Mouse (Mus musculus) lung, embryonic 15.5 days (tissue): Measurements from ENCODE around the gene Sct. TPM values are rescaled to one million over a fixed set of nuclear protein-coding genes. Genes with fewer than 3 reads are reported as not detected.
A peak's percentile ranks its signal among the peaks of the same experiment; 100 is the strongest.
"Not testable (repeated sequence)": the region's sequence is repeated elsewhere in the genome, so short reads cannot be mapped to it uniquely, and the experiment has no call there.

ENCODE experiments used
- ATAC-seq: fragments of 200-750 bp; cut with Nextera tagmentation; 2 replicates; pipeline ENCODE4 v1.8.0; 2017; ENCODE audit warnings: moderate number of reproducible peaks, borderline replicate concordance; ENCODE audit not compliant: low FRiP score, low TSS enrichment; ENCODE audit errors: extremely low read depth
- H3K27ac ChIP-seq: fragments of 300-500 bp; sonication (generic); 2 replicates; pipeline ENCODE4 v1.5.1; 2015; ENCODE audit warnings: moderate library complexity, mild to moderate bottlenecking, inconsistent platforms
- H3K27me3 ChIP-seq: fragments of 300-500 bp; sonication (generic); 2 replicates; pipeline ENCODE4 v1.6.1; 2015; ENCODE audit warnings: inconsistent platforms
- H3K36me3 ChIP-seq: fragments of 300-500 bp; sonication (generic); 2 replicates; pipeline ENCODE4 v1.6.1; 2015; ENCODE audit warnings: inconsistent platforms
- H3K4me1 ChIP-seq: fragments of 300-500 bp; sonication (generic); 2 replicates; pipeline ENCODE4 v1.6.1; 2015; ENCODE audit warnings: inconsistent platforms
- H3K4me2 ChIP-seq: fragments of 300-500 bp; sonication (generic); 2 replicates; pipeline ENCODE4 v1.6.1; 2015; ENCODE audit warnings: inconsistent platforms, mild to moderate bottlenecking, moderate library complexity
- H3K4me3 ChIP-seq: fragments of 300-500 bp; sonication (generic); 2 replicates; pipeline ENCODE4 v1.5.1; 2015; ENCODE audit warnings: mild to moderate bottlenecking, inconsistent platforms
- H3K9ac ChIP-seq: fragments of 300-500 bp; sonication (generic); 2 replicates; pipeline ENCODE4 v1.6.1; 2015; ENCODE audit warnings: inconsistent platforms
- H3K9me3 ChIP-seq: fragments of 300-500 bp; sonication (generic); 2 replicates; pipeline ENCODE4 v1.6.1; 2016; ENCODE audit warnings: inconsistent platforms
- WGBS: fragments of 180-500 bp; shearing (Covaris S2); methylation state at CpG from one replicate; pipeline ENCODE4 v1.1.7; 2015; 5-methylcytosine and 5-hydroxymethylcytosine counted together
- polyA plus RNA-seq: library from polyadenylated mRNA; unstranded; fragments of >200 nt; fragmentation: Nextera tagmentation; extraction: Ambion mirVana; gene quantifications from 2 replicates; pipeline ENCODE4 v1.2.1, GENCODE M21; 2015

Gene Sct
- polyA plus RNA-seq, 1 experiment from 2014 or later = 2.3 TPM

DNA sequence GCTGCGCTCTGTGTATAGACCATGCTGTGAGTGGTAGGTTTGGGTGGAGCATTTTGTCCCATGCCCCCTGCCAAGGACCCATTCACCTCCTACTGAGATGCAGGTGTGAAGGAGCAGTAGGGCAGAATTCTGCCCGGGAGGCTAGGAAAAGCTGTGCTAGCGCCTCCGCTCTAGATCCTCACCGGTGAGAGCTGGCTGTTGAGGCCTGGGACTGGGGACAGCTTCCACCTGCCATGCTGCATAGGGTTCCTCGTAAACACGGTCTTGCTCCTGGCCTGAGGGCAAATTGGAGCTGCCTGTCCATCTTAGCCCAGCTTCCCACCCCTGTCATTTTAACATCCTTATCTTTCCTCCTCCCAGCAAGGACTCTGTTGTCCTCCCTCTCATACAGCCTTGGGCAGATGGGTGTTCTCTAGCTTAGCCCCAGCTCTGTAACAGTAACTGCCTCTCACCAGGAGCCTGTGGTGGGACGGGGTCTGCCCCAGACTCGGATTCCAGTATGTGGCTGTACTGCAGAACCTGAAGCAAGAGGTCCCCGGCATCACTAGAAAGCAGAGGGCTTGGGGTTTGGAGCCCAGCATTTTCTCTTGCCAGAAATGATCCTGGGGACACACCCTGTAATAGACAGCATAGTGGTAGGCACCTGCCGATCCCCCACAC is 14.8 kb downstream of the Sct start:
- Histone ChIP-seq H3K9me3 (no peaks in the 10 kb centered on the region), H3K4me1 (peaks cover 12% of the 10 kb centered on the region), H3K9ac (no peak overlapping the region), H3K4me3 (no peak overlapping the region), H3K36me3 (peaks cover 49% of the 10 kb centered on the region), H3K27ac (no peak overlapping the region), H3K4me2 (no peak overlapping the region), H3K27me3 (no peaks in the 10 kb centered on the region)
- ATAC-seq = no peak
- WGBS = 72% methylated on average over 11 of the region's 11 CpGs

DNA sequence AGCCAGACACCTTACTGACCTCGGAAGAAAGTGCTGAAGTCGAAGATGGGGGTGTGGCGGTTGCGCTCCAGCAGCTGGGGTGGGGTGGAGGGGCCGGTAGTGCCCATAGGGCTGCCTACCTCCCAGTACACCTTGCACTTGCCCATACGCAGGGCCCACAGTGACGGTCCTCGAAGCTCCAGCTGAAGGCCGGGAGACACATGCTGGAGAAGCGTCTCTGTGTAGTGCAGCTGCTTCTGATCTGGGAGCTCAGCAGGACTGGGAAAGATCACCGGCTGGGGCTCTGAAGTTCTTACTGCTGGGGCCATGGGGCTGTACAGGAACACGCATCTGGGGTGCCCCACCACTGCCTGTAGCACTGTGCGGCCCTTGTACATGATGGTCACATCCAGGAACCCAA is 15.3 kb downstream of the Sct start:
- Histone ChIP-seq H3K27ac (no peak overlapping the region), H3K9ac (no peak overlapping the region), H3K4me3 (no peak overlapping the region), H3K4me2 (no peak overlapping the region), H3K9me3 (no peaks in the 10 kb centered on the region), H3K4me1 (peaks cover 12% of the 10 kb centered on the region), H3K27me3 (no peaks in the 10 kb centered on the region), H3K36me3 (peaks cover 54% of the 10 kb centered on the region)
- 88% methylated on average over 13 of the region's 13 CpGs for WGBS
- no peak for ATAC-seq

DNA sequence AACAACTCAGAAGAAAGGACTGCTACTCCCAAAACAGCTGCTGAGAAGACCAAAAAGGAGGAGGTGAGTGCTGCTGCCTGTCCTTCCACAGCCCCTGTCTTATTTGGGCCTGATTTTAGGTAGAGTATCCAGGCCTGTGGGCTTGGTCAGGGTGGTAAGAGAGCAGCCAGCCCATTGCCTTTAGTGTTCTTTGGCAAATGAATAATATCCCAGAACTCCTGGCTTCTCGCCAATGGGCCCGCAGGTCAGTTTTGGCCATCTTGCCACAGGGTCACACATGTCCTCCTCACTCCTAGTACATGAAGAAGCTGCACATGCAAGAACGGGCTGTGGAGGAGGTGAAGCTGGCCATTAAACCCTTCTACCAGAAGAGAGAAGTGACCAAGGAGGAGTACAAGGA is 17.5 kb downstream of the Sct start:
- peaks cover 12% of the 10 kb centered on the region for H3K4me1 ChIP-seq
- ATAC-seq = no peak
- no peak overlapping the region for H3K4me3 ChIP-seq
- no peaks in the 10 kb centered on the region for H3K27me3 ChIP-seq
- no peaks in the 10 kb centered on the region for H3K9me3 ChIP-seq
- H3K4me2 ChIP-seq = no peak overlapping the region
- 86% methylated on average over 3 of the region's 3 CpGs for WGBS
- no peak overlapping the region for H3K27ac ChIP-seq
- H3K9ac ChIP-seq = no peak overlapping the region
- H3K36me3 ChIP-seq = peaks cover 76% of the 10 kb centered on the region

DNA sequence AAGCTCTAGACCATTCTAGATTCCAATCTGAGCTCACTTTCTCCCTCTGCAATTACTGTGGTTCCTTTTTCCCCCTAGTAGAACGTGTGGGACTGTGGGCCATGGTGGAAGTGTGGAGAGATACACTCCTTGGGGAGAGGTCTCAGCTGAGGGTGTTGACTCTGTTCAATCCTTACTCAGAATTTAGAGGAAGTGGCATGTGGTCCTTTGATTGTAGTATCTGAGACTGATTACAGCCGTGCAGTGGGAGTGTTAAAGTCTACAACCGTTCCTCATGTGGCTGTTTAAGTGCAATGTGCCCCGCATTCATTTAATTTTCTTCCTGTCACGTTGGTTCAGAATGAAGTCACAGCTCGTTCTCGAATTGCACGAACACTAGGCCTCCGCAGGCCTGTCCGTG is 22.8 kb downstream of the Sct start:
- WGBS = 86% methylated on average over 10 of the region's 10 CpGs
- Histone ChIP-seq H3K36me3 (peaks cover 89% of the 10 kb centered on the region), H3K9ac (no peak overlapping the region), H3K4me1 (no peaks in the 10 kb centered on the region), H3K9me3 (no peaks in the 10 kb centered on the region), H3K4me2 (no peak overlapping the region), H3K27ac (no peak overlapping the region), H3K4me3 (no peak overlapping the region), H3K27me3 (no peaks in the 10 kb centered on the region)
- no peak for ATAC-seq

DNA sequence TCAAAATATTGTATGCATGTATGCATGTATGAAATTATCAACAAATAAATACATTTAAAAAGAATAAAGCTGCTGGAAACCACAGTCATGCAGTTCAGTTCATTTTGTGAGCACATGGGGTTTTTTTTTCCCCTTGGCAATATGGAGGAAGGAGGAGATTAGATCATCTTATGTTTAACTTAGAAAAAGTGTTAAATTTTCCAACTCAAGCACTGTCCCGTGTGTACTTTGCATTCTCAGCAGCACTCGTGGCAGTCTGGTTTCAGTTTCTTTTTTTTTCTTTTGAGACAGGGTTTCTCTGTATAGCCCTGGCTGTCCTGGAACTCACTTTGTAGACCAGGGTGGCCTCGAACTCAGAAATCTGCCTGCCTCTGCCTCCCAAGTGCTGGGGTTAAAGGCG is 28.4 kb downstream of the Sct start:
- H3K27me3 ChIP-seq = not testable (repeated sequence)
- peaks cover 88% of the 10 kb centered on the region for H3K36me3 ChIP-seq

DNA sequence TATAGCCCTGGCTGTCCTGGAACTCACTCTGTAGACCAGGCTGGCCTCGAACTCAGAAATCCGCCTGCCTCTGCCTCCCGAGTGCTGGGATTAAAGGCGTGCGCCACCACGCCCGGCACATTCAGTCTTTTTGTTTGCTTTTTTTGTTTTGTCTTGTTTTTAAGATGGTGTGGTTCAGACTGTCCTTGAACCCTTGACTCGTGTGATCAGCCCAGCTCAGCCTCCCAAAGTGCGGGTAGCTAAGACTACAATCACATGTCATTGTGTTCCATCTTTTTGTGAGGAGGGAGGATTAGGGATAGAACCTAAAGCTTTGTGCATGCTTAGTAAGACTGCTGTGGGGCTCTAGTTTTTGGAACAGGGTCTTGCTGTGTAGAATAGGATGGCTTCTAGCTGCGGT is 47.4 kb downstream of the Sct start:
- Histone ChIP-seq H3K9me3 (no peaks in the 10 kb centered on the region), H3K4me1 (peaks cover 23% of the 10 kb centered on the region), H3K4me2 (no peak overlapping the region), H3K27me3 (no peaks in the 10 kb centered on the region), H3K36me3 (peaks cover 51% of the 10 kb centered on the region), H3K4me3 (no peak overlapping the region), H3K27ac (no peak overlapping the region), H3K9ac (no peak overlapping the region)
- ATAC-seq = no peak
- WGBS = 93% methylated on average over 10 of the region's 10 CpGs

More for the DNA sequence above, 28.4 kb downstream of the Sct start:
- ATAC-seq, H3K4me1 ChIP-seq, H3K9me3 ChIP-seq, H3K9ac ChIP-seq, H3K4me3 ChIP-seq, H3K27ac ChIP-seq, H3K4me2 ChIP-seq: not testable (repeated sequence)
- 75% methylated on average over 4 of the region's 4 CpGs for WGBS

DNA sequence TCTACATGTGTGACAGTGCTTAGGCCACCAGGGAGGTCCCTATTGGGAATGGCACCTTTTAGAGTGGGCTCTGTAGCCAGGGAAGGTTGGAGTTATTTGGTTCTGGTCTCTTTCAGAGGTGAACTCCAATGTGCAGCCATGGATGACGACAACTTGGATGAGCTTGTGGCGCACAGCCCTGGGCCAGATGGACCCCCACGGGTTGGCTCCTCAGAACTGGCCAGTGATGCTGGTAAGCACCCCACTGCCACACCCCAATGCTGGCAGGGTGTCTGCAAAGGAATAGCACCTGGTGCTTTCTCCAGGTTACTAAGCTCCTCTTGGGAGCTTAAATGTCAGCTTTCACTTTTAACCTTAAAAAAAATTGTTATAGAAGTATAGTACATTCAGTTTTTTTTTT is 47.8 kb downstream of the Sct start:
- Histone ChIP-seq H3K4me3 (no peak overlapping the region), H3K4me2 (no peak overlapping the region), H3K9me3 (no peaks in the 10 kb centered on the region), H3K9ac (no peak overlapping the region), H3K27me3 (no peaks in the 10 kb centered on the region), H3K4me1 (peaks cover 23% of the 10 kb centered on the region), H3K27ac (no peak overlapping the region), H3K36me3 (peaks cover 49% of the 10 kb centered on the region)
- 95% methylated on average over 3 of the region's 3 CpGs for WGBS
- ATAC-seq = no peak

DNA sequence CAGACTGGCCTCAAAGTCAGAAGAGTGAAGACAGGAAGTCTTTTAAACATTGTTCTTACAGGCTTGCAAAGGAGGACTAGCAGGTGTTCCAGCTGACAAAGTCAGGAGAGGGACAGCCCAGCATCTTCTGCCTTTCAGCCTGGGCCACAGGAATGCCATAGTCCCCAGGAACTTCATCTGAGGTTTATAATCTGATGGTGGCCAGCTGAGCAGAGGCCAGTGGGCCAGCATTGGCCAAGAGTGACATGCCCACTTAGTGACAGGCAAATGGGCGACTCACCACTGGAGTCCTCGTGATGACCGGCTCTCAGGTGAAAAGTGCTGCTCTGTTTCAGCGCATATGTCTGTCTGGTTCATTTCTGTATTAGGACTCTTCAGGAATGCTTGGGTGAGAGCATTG is 48.4 kb downstream of the Sct start:
- Histone ChIP-seq H3K4me2 (peak overlapping the region; percentile 80; the same call in 1 of the 2 replicates), H3K9ac (peak overlapping the region; percentile 95; the same call in 1 of the 2 replicates), H3K36me3 (peaks cover 44% of the 10 kb centered on the region)

DNA sequence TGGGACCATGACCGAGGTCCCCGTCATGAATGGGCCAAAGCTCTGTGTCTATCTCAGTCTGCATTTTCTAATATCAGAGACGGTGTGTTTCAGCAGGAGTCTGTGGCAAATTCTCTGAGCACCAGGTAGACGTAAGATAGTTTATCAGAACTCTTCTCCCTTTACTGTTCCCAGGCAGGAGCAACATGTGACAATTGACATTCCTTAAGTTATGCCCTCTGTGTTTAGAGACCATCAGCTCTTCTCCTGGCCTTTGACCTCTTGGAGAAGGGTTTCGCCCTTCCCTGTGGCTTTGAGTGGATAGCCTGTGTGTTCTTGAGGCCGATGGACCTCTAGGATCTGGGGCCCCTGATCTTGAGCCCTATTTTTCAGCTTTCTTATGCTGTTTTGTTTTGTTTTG is 49.2 kb downstream of the Sct start:
- peaks cover 35% of the 10 kb centered on the region for H3K36me3 ChIP-seq
- H3K4me2 ChIP-seq = peak overlapping the region; percentile 80
- H3K27me3 ChIP-seq = no peaks in the 10 kb centered on the region
- peak overlapping the region; percentile 94 for H3K4me3 ChIP-seq
- WGBS = 38% methylated on average over 6 of the region's 6 CpGs
- no peaks in the 10 kb centered on the region for H3K9me3 ChIP-seq
- H3K9ac ChIP-seq = peak overlapping the region; percentile 95
- H3K4me1 ChIP-seq = peaks cover 23% of the 10 kb centered on the region
- no peak overlapping the region for H3K27ac ChIP-seq
- ATAC-seq = no peak

More for the DNA sequence above, 48.4 kb downstream of the Sct start:
- H3K27me3 ChIP-seq = no peaks in the 10 kb centered on the region
- H3K4me3 ChIP-seq = 0 out of 2 replicates have a peak overlapping the region, but pooled peaks have one; percentile 94
- WGBS = 88% methylated on average over 4 of the region's 4 CpGs
- ATAC-seq = no peak
- H3K4me1 ChIP-seq = peaks cover 23% of the 10 kb centered on the region
- H3K9me3 ChIP-seq = no peaks in the 10 kb centered on the region
- no peak overlapping the region for H3K27ac ChIP-seq

Other genes starting within 250 kb of the Sct start
- 5.3 and 5.8 TPM in 2 replicates for gene B4galnt4, start 218.0 kb downstream of the Sct start, polyA plus RNA-seq
- gene Pkp3, start 200.9 kb downstream of the Sct start, polyA plus RNA-seq = 14.6 and 15.2 TPM in 2 replicates
- 12.8 and 15.1 TPM in 2 replicates for gene Sigirr, start 178.6 kb downstream of the Sct start, polyA plus RNA-seq
- gene Ano9, start 161.3 kb downstream of the Sct start, polyA plus RNA-seq = 6.4 and 6.5 TPM in 2 replicates
- 70.1 and 70.6 TPM in 2 replicates for gene Ptdss2, start 156.8 kb downstream of the Sct start, polyA plus RNA-seq
- gene Rnh1, start 106.3 kb downstream of the Sct start, polyA plus RNA-seq = 143 and 152 TPM in 2 replicates
- 99.9 and 102 TPM in 2 replicates for gene Hras, start 85.1 kb downstream of the Sct start, polyA plus RNA-seq
- 5.8 and 6.9 TPM in 2 replicates for gene Lrrc56, start 85.0 kb downstream of the Sct start, polyA plus RNA-seq
- 1.1 and 1.3 TPM in 2 replicates for gene Lmntd2, start 65.1 kb downstream of the Sct start, polyA plus RNA-seq
- gene Rassf7, start 63.3 kb downstream of the Sct start, polyA plus RNA-seq = 59.7 and 62.6 TPM in 2 replicates
- 71.8 and 71.9 TPM in 2 replicates for gene Phrf1, start 50.3 kb downstream of the Sct start, polyA plus RNA-seq
- gene Irf7, start 12.7 kb downstream of the Sct start, polyA plus RNA-seq = 3.0 and 4.6 TPM in 2 replicates
- gene Cdhr5, start 2.3 kb downstream of the Sct start, polyA plus RNA-seq = not detected in 2 replicates
- 0.49 and 0.57 TPM in 2 replicates for gene Drd4, start 12.9 kb upstream of the Sct start, polyA plus RNA-seq
- gene Deaf1, start 48.6 kb upstream of the Sct start, polyA plus RNA-seq = 56.0 and 56.2 TPM in 2 replicates
- gene Tmem80, start 48.6 kb upstream of the Sct start, polyA plus RNA-seq = 42.3 and 45.8 TPM in 2 replicates
- 29.1 and 29.8 TPM in 2 replicates for gene Eps8l2, start 59.7 kb upstream of the Sct start, polyA plus RNA-seq
- gene Taldo1, start 113.1 kb upstream of the Sct start, polyA plus RNA-seq = 281 and 293 TPM in 2 replicates
- gene Gatd1, start 135.0 kb upstream of the Sct start, polyA plus RNA-seq = 50.8 and 51.8 TPM in 2 replicates
- gene Cend1, start 150.4 kb upstream of the Sct start, polyA plus RNA-seq = 0.52 and 0.90 TPM in 2 replicates
- gene Slc25a22, start 158.8 kb upstream of the Sct start, polyA plus RNA-seq = 24.9 and 25.1 TPM in 2 replicates
- gene Pidd1, start 164.9 kb upstream of the Sct start, polyA plus RNA-seq = 14.4 and 15.8 TPM in 2 replicates
- gene Rplp2, start 168.2 kb upstream of the Sct start, polyA plus RNA-seq = 1,155 and 1,294 TPM in 2 replicates
- 35.9 and 41.6 TPM in 2 replicates for gene Pnpla2, start 176.1 kb upstream of the Sct start, polyA plus RNA-seq
- 35.6 and 40.8 TPM in 2 replicates for gene Cracr2b, start 182.0 kb upstream of the Sct start, polyA plus RNA-seq
- 24.4 and 30.7 TPM in 2 replicates for gene Cd151, start 188.3 kb upstream of the Sct start, polyA plus RNA-seq
- 66.9 and 69.2 TPM in 2 replicates for gene Polr2l, start 196.0 kb upstream of the Sct start, polyA plus RNA-seq
- 96.9 and 100 TPM in 2 replicates for gene Tspan4, start 196.1 kb upstream of the Sct start, polyA plus RNA-seq